Mouse (Mus musculus) spleen, postnatal 14 days (tissue): ENCODE measurements around the gene Cryba4.

Experiments used
- DNase-seq, 2 experiments: peaks; one replicate each; pipeline ENCODE4 v3.0.0; 2021 to 2022; ENCODE audit warnings: low spot score in 2 of 2

The Cryba4 gene

DNA sequence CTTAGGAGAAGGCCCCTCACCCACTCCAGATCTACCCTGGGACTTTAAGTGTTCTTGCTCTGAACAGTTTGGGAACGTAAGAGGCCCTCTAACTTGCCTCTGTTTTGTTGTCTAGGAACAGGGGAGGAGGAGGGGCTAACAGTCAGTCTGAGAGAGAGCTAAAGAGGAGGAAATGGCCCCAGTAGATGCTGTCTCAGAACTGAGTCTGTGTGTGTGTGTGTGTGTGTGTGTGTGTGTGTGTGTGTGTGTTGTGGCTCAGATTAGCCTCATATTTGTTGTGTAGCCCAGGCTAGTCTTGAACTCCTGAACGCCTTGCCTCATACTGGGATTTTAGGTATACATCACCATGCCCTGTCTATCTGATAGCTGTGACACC, 34.3 kb upstream of the Cryba4 start:
- no peak for DNase-seq

DNA sequence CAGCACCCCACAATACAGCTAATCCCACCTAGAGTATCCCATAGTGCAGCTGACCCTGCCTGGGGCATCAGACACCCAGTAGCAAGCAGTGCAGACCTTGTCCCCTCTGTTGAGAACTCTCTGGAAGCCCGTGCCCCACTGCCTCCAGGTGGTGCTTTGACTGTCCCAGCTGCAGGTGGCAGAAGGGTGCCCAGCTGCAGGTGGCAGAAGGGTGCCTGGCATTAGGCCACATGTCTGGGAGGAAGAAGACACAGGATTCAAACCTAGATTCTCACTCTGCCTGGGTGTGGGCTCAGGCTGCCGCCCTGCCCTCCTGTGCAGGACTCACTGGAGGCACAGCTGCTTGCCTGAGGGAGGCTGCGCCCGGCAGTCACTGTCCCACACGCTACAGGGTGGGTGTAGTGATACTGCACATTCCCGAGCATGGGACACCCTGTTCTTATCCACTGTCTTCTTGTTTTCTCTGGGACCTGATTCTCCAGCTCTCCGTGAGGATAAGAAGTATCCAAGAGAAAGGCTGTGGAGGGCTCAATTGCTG, 33.3 kb upstream of the Cryba4 start:
- DNase-seq = no peak

DNA sequence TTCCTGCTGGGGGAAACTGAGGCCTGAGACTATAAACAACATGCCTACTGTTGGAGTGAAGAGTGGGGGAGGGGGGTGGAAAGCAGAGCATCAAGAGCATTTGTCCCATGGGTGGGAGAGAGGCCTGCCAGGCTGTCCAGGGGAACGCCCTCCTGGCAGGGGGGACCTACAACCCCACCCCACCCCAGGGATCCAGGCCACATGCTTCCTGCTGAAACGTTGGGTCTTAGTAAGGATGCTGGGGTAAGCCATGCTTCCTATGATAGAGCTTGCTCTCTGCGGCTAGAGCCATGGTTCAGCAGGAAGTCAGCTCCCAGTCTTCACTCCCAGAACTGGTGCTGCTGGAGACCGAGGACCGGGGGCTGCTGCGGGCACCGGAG, 31.9 kb upstream of the Cryba4 start:
- DNase-seq = no peak

DNA sequence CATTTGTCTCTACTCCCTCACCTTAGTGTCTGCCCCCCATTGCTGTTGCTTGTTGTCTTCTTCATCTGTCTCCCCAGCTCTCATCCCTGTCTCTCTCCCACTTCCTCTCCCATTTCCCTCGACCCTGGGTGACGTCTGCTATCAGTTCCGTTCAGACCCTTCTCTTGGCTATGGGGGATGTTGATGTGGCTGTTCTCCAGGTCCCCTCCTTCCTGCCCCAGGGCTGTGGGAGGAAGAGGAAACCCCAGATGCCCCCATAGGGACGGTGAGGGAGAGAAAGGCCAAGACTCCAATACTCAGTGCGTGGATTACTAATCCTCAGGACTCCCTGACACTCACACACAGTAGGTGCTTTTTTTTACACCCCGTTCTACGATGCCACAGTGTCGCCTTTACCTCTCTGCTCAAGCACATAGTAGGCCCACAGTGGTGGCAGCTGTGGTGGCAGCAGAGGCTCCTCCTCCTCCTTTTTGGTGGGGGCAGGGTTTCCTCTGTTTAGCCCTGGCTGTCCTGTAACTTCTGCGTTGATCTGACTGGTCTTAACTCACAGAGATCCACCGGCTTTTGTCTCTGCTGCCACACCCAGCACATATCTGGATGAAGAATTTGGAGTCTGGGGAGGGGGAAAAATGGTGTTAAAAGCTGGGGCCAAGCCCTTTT, 31.4 kb upstream of the Cryba4 start:
- DNase-seq = no peak

DNA sequence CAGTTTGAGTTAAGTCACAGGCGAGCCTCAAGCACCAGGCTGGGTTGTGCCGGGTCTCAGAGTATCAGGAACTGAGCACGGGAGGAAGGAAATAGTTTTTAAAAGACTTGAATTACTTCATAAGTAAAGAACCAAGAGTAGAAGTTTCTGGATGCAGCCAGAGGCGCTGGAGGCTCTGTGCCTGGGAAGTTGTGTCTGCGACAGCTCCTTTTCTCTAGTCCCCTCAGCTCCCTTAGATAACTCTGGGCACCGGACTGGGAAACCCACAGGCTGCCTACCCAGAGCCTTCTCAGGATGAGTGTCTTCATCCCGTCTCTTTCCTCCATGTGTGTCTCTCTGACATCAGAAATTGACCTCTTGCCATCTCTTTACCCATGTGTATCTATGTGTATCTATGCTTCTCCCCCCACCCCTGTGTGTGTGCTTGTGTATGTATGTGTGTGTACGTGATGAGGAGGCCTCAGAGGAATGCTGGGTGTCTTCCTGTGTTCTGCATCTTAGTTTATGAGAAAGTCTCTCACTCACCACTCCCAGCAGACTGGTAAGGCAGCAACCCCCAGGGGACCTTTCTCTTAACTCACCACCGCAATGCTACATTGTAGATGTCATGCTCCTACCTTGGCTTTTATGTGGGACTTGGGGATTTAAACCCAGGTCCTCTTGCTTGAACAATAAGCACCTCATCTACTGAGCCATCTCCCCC, 30.6 kb upstream of the Cryba4 start:
- no peak for DNase-seq

DNA sequence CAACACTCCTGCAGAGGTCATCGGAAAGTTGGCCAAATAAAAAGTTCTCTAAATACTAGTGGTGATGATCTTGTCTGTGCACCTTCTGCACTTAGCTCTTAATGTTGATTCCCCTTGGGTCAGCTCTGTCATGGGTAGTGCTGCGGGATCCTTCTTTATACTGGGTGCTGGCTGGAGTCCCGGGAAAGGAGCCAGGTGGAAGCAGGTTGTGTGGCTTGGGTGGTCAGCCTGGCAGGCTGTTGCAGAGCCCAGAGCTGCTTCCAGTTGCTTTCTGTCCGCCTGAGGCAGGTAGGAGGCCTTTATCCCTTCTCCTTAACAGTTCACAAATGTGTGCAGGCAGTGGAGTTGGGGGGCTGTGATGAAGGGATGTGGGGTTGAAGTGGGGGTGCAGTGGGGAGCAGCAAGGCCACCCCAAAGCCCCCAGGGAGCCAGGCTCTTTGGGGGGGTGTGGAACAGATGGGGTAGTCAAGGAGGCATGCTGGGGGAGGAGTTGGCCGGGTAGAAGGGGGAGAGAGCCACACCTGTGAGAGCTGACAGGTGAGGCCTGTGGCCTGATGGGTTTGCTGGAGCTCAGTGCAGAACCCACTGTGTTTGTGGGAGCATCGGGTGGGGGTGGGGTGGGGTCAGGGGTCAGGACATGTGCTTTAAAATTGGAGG, 29.9 kb upstream of the Cryba4 start:
- DNase-seq = no peak

DNA sequence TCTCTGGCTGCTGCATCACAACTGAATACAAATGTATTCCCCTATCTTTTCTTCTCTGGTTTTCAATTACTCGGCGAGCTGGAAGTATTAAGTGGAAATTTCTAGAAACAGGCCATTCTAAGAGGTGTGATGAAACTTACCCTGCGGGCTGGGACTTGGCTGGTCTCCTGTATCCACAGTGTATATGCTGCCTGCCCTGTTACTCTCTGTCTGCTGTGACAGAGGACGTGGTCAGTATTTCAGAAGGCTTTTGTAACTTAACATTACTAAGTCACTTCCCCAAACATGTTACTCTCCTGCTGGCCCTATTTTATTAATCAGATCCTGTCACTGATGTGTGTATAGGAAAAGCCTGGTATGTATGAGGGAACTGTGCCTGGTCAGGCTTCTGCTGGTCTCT, 29.4 kb upstream of the Cryba4 start:
- no peak for DNase-seq

DNA sequence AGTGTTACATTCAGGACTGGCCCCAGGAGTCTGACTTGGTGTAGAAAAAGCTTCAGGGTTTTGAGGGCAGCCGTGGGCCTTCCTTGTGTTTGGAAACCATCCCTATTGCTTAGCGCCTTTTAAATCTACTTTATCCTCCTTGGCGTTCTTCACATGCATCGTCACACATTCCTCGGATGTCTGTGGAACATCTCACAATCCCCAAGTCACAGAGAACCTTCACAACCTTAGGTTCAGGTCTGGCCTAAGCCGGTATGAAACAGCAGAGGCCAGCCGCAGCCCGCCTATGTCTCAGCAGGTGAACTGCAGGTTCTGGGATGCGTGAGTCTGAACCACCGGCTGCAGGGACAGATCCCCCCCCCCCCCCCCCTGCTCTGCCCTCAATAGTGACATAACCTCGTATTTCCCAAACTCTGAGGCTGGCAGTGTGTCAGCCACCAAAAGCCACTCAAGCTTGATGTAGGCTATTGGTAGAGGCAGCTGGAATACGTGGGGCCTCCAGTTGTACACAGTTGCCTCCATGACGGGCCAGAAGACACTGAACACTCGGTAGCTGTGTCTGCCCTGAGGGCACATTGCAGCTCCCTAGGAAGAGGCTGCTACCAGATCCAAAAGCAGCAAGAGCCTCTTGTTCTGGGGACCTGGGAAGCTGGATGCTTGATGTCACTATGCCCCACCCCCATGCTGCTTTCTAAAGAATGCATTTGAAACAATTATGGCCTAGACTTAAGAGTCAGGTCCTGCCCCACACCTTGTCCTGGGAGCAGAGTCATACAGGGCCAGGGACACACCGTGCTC, 28.7 kb upstream of the Cryba4 start:
- DNase-seq = no peak

DNA sequence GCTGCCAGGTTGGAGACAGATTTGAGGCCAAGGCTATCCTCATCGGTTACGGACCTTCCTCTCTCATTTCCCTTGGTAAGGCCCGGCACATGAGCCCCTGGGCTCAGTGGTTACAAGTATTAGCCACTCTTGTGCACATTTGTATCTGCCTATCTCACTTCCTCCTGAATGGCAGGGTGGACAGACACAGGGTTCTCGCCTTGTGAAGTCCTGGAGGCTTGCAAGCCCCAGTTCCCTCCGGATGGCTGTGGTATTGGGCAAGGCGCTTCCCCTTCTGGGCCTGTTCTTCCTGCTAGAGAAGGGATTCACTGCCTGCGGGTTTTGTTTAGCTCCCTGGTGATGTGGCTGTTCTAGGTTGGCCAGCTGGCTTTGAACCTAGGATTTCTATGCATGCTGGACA, 27.8 kb upstream of the Cryba4 start:
- no peak for DNase-seq

DNA sequence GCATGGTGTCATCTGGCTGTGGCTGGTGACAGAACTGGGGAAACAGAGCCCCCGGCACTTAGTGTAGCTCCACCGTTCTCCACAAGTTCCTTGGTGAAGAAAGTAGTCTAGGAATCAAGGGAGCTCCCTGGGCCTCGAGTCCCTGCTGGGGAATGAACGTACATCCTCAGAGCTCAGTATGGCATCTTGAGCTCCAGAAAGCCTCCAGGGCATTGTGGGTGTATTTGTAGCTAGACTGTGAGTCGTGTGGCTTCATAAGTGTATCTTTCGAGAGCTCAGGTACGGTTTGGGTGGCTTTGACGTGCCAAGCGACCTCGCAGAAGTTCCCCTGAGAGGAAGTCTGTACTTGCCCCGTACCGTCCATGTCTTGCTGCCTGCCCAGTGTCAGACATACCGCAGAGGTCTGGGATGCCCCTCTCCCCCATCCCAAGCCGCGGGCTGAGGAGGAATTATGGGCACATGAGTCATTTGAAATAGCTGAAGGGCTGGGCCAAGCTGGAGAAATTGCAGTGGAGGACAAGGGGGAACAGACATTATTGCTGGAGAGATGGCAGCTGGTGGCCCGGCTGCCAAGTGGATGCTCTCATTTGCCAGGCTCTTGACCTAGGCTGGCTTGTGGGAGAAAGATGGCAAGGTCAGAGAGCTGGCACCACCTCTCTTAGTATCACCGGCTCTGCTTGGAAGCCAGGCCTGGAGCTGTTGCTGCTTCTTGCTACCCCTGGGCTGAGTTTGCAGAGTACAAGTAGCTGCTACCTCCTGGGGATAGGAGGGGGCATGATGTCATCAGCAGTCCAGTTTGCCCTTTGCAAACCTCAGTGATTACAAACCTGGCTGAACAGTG, 27.1 kb upstream of the Cryba4 start:
- DNase-seq = no peak

DNA sequence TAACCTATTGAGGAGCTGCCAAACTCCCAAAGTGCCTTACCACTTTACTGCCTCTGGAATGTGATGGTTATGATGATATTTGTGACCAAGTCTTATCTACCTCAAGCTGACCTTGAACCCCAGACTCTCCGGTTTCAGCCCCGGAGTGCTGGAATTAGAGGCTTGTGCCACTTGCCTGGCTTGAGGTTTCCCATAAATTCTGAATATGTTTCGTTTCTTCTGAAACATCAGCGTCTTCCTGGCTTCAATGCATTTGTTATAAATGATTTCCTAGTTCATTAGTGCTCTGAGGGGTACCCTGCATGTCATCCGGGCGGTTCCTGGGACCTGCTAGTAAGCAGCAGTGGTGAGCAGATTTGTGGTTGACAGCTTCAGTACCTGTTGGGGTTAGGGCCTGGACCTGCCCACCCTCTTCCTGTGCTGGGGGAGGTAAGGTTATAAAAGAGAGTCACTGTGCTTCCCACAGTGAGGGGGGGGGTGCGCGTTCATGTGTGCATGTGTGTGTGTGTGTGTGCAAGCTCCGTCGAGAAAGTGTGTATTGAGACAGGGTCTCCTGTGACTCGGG, 25.7 kb upstream of the Cryba4 start:
- DNase-seq = no peak

DNA sequence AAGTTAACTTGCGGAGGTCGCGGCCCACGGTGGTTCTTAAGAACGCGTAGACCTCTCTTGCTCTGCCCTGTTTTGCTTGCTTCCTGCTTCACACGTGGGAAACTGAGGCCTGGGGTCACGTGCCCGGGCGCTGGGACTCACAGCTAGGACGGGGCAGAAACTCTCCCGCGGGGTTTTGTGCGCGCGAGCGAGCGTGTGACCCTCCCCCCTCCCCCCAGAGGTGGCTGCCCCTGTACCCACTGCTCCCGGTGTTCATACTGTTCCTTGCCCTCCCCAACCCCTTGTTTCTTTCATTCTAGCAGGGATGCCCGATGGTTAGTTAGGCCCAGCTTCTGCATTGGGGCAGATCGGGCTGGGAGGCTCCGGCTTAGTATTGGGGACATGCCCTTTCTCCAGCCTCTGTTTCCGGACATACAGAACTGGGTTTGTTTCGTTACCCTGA, 24.6 kb upstream of the Cryba4 start:
- DNase-seq = no peak

DNA sequence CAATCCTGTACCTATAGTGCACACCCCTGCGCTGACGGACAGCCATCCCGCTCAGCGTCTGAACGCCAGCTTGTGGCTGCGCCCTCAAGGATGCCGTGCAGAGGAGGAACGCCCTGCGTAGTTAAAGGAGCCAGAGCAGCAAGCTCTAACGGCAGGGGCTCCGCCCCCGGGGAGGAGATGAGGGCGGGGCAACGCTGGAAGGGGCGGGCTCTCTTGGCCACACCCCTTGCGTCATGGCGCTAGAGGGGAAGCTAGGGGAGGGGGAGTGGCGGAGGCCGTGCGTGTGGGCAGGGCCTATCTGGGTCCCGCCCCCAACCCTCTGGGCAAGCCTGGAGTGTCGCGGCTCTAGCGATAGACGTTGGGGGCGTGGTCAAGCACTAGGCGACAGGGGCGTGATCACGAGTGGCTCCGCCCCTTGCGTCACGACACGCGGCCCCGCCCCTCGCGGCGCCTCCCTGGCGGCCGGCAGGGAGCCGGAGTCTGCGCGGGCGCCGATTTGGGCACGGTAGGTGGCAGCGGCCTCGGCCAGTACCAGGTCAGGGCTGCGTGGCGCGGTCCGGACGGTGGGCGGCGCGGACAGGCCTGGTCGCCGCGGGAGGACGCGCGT, 24.1 kb upstream of the Cryba4 start, which contains the start of gene Tpst2:
Gene Tpst2 (plus strand): TSS at position 425 of the 607 bp plus-strand sequence.
- peak; percentile 100 for DNase-seq

DNA sequence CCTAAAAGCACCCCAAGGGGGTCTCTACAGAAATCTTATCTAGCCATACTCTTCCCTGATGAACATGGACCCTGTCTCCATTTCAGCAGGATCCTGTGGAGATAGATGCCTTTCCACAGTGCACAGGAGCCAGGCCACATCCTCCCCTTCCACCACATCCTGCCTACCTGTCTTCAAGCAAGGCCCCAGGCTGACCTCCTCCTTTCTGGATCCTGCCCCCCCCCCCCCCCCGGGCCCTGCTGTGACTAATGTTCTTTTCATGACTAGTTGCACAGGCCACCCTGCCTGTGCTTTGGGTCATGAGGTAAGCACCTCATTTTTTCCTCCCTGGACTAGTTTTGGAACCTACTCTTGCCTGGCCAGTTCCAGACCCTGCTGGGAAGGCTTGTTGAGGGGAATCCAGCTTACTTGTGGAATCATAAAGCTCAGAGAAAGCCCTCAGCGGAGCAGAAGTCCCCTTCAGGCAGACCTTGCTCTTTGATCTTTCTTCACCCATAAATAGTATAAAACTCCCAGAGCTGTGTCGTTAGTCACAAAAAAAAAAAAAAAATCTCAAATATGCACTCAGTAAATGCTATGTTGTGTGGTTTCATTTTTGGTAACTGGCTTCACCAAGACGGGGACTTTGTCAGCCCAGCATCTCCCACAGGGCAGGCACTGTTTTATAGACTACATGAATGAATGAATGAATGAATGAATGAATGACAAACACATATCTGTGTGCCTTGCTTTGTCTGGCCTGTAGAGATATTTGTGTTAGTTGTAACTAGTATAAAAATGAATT, 22.9 kb upstream of the Cryba4 start:
- no peak for DNase-seq

DNA sequence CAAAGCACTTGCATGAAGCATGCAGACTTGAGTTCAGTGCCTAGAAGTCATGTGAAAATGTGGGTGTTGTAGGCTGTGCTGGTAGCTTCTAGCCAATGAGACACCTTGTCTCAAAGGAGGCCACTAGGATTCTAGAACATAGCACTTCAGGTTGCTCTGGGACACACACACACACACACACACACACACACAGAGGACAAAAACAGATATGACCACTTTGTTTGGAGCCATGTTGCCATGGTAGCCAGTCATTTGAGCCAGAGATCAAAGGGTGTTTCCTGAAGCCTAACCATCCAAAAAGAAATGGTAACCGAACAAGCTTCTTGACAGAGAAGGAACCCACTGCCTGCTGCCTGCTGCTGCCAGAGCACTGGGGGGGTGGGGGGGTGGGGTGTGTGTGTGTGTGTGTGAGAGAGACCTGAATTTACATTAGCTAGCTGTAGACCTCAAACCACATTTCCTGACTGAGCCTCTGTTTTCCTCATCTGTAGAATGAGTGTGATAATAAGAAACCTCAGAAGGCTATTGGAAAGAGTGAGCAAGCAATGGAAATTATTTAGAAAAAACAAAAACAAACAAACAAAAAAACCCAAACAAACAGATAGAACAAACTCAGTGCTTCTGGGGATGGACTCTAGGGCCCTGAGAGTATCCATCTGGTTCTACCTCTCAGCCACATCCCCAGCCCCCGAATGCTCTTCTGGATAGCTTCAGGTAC, 21.6 kb upstream of the Cryba4 start:
- no peak for DNase-seq

DNA sequence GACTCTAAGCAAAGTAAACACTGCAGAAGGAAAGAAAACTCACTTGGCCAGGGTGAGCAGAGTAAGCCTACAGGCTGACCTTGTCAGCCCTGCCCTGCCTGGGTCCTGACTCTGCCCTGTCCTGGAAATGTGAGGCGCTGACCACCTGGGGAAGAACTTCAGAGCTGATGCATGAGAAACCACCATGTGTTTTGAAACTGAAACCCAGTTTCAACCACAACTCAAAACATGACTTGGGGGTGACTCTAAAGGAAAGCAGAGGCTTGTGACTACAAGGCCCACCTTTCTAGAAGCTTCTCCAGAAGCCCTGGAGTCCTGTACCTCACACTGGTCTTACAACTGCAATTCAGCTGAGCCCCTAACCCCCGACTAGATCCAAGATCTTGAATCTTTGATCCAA, 20.6 kb upstream of the Cryba4 start:
- no peak for DNase-seq

DNA sequence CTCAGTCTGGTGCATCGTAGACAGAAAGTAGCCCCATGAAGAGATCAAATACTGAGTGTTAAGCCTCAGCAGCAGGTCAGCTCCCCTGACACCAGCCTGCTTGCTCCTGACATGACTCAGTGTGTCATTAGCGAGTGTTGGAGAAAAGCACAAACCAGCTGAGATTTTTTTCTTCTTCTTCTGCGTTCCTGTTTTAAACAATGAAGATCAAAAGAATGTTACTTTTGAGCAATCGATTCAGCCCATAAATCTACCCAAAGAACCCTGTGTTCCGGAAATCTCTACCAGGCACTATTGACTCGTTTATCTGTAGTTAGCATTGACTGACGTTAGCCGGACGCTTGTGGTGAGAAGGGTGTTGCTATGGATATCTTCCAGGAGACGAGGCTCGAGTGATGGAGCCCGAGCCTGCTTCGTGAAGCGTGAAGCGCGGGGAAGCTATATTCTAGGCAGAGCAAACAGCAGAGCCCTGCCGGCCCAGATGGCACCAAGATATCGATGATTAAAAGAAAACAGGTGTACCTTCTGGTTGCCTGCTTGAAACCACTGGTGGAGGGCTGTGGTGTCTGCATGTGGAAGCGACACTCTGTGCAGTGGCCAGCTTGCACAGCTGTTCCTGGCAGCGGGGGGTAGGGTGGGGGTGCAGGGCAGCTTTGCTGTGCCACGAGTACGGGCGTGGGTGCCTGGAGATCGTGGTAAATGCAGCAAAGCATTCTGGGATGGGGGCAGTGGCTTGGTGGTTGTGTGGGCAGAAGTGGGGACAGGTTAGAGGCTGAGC, 18.6 kb upstream of the Cryba4 start:
- no peak for DNase-seq
